Mouse (Mus musculus) c-Kit-positive CD71-positive TER-119-negative erythroid progenitor cells, embryonic 14.5 days (primary cell): ENCODE measurements around the gene Olfr287.

Source experiments
- DNase-seq: peaks from one replicate; pipeline ENCODE4 v3.0.0-alpha.2; 2013; ENCODE audit warnings: low read depth

Gene Olfr287

GRCm38 (mm10) chr15:98167645-98168621, 52.9 kb downstream of the Olfr287 start:
- DNase-seq, result no peak

DNA sequence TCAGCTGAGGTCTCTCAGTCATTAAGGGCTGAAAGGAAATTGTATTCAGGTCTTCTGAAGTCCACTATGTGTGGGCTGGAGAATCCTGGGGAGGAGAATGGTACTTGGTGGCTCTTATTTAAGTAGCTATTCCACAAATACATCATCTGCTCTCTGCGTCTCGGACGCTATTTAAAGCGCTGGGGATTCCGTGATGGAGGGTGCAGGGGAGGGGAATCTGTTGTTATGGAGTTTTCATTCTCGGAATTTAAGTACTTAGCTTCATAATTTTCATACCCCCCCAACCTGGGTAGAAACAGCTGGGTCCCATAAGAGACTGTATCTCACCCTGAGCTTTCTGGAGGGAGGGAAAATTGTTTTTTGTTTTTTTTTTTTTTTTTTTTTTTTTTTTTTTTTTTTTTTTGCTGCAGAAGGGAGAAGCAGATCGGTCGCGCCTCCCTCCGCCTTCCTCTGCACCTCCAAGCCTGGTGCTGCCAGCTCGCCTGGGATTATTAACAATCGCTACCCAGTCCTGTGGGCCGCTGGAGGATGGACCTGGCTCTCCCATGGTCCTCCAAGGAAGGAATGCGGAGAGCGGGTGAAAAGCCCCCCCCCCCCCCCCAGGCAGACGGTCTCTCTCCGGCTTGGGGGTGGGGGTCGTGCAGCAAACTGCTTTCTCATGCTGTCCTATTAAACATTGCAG, 53.8 kb downstream of the Olfr287 start, which contains the start of gene Ccdc184:
Ccdc184 (plus strand) TSS at position 196 of the 682 bp plus-strand sequence.
- no peak for DNase-seq

GRCm38 (mm10) chr15:98165525-98165924, 55.3 kb downstream of the Olfr287 start, which contains the start of gene Asb8:
TSS of gene Asb8 (minus strand) at chr15:98165625.
- no peak for DNase-seq

DNA sequence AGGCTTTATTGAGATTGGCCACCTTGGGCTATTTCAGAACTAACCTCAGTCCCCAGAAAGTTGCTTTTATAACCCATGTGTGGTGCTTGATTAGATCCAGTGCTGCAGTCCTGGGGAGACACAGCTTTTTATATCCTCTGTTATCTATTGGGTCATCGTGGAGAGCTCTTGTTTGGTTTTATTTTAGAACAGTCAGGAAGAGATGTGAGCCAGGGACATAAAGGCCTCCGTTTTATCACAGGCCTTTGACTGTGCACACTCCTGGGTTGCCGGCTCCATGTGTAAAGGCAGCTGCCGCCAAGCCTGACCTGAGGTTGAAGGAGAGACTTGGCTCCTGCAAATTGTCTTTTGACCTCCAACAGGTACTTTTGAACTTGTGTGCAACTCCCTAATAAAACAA, 58.3 kb downstream of the Olfr287 start:
- no peak for DNase-seq

DNA sequence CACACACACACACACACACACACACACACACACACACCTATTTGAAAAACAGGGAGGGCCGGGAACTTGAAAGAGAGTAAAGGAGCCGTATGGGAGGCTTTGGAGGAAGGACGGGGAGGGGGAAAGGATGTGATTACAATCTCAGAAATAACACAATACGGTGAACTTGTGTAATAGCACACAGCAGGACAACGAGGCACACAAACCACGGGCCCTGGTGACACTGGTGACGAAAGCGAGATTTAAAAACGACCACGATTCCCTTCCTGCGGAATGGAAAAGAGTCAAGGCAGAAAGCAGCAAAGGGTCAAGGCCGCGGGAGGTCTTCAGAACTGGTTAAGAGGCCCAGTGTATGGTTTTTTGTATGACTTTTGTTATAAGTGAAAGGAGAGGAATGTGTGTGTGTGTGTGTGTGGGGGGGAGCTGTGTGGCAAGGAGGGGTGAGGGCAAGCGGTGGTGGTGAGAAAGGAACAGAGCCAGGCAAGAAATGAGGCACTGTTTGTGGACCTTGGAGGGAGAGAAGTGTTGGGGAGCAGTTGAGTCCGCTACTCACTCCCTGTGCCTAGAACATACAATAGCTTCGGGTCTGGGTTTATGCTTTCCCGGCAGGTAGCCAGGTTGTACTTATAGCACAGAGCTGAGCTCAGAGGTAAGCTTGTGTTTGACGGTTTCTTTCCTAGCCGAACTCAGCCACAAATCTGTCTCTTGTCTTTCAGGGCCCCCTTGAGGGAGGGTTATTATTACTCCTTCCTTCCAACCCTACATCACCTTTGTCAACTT, 59.6 kb downstream of the Olfr287 start:
- DNase-seq, result no peak

GRCm38 (mm10) chr15:98157253-98157652, 63.6 kb downstream of the Olfr287 start:
- DNase-seq, result no peak
